Mouse (Mus musculus) CD4-positive helper T cell, adult 2 months (primary cell): Measurements from ENCODE around the gene Odc1.

Experiments
- DNase-seq: peaks from one replicate; pipeline ENCODE4 v3.0.0-alpha.2; 2012; ENCODE audit warnings: low read depth, missing footprints, low spot score

Gene Odc1

DNA sequence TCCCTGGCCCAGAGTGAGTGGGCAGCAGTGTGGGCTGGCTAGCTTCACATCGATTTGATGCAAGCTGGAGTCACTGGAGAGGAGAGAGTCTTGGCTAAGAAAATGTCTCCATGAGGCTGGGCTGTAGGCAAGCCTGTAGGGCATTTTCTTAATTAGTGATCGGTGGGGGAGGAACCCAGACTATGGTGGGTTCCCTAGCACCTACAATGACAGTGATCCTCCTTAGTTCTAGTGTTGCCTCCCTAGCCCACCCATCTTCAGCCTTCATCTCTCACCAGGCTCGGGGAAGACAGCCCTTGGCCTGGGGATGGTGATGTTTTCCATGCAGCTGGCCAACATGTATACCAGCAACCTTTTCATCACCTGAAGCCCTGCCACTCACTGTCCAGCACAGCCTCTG, 43.8 kb downstream of the Odc1 start:
- DNase-seq, result no peak

DNA sequence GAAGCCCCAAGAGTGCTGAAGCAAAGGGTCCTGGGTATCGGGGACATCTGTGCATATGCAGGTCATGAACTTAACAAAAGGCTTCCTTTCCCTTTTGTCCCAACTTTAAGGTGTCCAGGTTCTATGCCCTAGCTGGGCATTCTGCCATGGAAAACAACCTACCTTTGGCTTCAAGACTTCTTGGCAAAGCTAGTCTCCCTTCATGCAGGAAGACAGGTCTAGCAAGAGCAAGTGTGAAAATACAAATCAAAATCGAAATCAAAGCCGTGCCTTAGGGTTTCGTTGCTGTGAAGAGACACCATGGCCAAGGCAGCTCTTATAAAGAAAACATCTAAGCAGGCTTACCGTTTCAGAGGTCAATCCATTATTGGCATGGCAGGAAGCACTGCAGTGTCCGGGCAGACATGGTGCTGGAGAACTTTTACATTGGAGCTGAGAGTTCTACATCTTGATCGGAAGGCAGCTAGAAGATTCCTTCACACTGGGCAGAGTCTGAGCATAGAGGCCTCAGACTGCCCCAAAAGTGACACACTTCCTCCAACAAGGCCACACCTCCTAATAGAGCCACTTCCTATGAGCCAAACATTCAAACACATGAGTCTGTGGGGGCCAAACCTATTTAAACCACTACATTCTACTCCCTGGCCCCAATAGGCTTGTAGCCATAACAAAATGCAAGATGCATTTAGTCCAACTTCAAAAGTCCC, 44.5 kb downstream of the Odc1 start:
- no peak for DNase-seq

DNA sequence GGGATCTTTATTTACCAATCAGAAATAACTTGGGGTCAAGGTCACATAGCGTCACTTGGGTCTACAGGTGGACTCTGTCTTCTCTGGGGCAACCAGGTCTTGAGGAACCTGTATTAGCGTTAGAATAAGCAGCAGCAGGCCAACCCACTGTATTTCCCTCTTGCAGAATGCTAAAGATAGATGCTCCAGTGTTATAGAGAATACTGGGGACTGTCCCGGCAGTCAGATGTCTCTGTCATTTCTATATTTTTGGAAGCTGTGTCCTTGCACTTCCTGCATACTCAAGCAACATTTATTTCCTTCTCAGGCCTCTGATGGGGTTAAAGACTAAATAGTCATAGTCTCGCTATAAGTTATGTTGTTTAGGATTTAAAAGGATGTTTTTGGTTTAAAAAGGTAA, 46.7 kb downstream of the Odc1 start:
- no peak for DNase-seq

DNA sequence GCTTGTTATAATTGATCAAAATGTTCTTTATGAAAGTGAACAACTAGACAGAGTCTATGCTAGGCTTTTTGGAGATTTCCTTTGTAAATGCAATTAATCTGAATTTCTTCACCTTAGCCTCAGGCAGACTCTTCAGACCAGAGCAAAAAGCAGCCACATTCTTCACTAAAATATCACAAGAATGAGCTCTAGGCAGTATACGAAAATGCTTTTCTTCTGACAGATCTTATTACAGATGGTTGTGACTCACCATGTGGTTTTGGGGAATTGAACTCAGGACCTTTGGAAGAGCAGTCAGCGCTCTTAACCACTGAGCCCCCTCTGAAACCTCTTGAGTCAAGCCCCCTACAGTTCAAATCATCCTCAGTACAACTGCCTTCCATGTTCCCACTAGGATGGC, 49.4 kb downstream of the Odc1 start:
- no peak for DNase-seq

DNA sequence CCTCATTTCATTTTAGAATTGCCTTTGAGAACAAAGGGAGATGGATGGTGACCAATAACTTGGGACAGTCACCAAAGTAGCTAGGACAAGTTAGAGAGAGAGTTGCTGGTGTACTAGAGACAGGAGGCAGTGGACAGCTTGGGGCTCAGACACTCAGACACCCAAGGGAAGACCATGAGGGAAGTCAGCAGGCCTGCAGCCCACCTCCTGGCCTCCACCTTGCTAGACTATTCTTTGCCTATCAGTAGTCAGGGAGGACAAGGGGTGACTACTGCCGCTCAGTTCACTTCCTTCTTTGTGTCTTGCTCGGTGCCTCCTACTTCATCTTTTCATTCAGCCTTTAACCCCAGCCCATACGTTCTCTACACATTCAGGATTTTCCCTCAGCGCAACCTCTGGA, 50.1 kb downstream of the Odc1 start:
- DNase-seq, result no peak

DNA sequence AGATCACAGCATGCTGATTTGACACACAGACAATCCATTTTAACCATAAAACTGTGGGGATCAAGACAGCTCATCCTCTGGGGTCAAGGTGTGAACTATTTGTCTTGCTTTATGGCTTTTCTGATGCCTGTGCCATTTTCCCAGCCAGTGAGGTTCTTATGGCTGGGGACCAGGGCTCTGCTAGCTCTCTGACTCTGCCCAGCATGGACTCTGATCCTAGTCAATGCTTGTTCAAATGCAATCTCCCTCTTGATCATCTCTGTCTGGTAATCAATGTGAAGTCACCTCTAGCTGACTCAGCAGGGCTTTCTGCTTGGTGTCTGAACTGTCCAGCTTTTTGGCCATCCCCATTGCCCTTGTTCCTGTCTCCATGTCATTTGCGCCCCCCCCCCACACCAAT, 50.6 kb downstream of the Odc1 start:
- DNase-seq, result no peak
